Mouse (Mus musculus): ENCODE results near the gene Gadl1.

Gadl1 gene

DNA sequence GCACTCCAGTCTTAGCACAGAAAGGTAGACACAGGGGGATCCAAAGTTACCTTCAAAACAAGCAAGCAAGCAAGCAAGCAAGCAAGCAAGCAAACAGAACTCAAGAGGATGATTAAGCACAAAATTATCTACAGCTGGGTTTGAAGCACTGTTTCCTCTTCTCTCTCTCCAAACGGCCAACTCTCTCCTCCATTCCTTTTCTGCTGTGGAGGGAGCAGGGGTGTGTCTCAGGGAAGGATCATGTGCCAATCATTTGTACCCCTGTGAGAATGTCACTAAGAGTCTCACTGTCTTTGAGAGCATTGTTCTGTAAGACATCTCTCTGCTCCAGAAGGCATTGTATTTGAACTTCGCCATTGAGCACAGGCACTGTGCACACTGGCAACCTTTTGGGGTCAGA lies 27.1 kb downstream of the Gadl1 start:
- no peak for DNase-seq (ENCODE audit: low spot score)

DNA sequence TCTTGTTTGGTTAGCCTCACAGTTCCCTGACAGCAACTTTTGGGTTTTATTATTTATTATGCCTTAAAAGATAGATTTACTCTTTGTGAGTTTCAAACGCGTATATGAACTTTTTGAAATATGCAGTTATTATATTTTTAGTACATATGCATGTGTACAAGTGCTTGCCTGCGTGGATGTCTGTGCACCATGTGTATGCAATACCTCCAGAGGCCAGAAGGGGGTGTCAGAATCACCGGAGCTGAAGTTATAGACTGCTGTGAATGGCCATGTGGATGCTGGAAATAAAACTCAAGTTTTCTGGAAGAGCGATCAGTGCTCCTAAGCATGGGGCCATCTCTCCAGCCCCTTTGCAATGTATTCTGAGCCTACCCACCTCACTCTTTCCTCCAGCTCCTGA lies 28.7 kb downstream of the Gadl1 start:
- no peak for DNase-seq (ENCODE audit: low spot score)

GRCm38 (mm10) chr9:115939420-115939819 lies 30.2 kb downstream of the Gadl1 start:
- DNase-seq (ENCODE audit: low spot score) = no peak

GRCm38 (mm10) chr9:115941171-115941570 lies 31.9 kb downstream of the Gadl1 start:
- DNase-seq (ENCODE audit: low spot score) = no peak

DNA sequence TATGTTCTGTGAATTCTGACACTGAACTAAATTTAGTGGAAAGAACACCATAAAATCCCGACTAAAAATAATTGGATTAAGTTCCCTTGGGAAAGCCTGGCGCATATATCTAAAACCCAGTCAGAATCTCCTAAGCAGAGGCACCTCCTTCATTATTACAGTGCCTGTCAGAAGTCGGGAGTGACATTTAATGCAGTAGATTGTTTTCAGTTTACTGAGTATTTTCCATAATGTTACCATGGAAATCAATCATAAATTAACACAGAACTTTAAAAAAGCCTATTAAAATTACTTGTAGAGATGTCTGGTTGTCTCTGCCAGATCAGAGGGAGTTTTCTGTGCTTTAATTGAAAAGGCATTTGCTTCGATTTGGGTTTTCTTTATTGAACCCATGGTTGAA lies 33.2 kb downstream of the Gadl1 start:
- DNase-seq (ENCODE audit: low spot score) = no peak

DNA sequence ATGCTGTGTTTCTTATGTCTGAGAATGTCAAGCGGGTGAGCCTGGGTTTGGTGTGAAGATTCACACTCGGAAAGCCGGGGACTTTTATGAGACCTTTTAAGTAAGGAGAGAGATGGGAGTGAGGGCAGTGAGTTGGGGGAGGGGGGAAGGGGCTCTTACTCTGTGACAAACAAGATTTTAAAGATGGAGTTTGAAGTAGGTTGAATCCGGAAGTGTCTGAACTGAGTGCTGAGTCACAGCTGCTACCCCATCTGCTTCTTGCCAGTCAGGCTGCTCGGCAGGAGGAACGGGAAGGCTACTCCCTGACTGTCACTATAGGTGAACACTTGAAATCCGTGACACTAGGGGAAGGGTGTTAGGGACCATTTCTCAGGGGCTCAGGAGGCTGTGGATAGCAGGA lies 33.7 kb downstream of the Gadl1 start:
- DNase-seq (ENCODE audit: low spot score) = no peak

DNA sequence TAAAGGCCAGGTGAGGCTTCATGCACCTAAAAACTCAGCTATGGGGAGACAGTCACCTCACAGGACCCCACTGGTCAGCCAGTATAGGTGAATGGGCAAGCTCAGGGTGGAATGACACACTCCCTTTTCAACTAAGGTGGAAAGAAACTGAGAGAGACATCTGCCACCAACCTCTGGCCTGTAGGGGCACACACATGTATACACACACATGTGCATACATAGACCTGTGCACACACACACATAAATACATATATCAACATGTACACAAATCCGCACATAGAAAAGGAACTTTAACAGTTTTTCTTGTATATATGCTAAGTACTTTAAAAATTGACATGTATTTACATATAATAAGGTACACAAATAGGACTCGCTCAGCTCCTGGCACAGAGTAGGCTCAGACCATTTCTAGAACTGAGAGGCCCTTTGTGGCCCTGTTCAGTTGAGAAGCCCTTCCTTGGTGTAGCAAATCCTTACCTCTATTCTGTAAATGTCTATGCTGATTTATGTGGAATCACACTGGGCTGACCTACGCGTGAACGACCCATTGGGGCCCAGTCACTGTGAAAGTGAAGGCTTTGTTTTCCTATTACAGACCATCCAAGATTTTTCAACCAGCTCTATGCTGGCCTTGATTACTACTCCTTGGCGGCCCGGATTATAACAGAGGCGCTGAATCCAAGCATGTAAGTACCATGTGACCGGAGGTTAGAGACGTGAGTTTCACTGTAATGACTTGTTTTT lies 34.5 kb downstream of the Gadl1 start:
- no peak for DNase-seq (ENCODE audit: low spot score)

GRCm38 (mm10) chr9:115965056-115965455 lies 55.8 kb downstream of the Gadl1 start:
- DNase-seq (ENCODE audit: low spot score) = no peak

DNA sequence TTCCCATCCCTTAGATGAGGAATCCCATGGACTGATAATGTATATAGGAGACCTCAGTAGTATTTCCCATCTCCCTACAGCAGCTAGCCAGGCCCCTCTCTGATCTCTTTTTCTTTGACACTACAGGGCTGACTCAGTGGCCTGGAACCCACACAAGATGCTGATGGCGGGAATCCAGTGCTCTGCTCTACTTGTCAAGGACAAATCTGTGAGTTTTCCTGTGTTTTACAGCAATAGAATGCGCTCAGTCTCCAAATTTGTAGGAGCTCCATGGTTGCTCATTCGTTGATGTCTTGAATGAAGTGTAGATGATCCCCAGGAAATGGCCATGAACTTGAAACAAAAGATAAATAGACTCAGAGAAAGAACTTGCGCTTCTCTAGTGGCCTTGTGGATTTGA lies 56.9 kb downstream of the Gadl1 start:
- DNase-seq (ENCODE audit: low spot score) = no peak

DNA sequence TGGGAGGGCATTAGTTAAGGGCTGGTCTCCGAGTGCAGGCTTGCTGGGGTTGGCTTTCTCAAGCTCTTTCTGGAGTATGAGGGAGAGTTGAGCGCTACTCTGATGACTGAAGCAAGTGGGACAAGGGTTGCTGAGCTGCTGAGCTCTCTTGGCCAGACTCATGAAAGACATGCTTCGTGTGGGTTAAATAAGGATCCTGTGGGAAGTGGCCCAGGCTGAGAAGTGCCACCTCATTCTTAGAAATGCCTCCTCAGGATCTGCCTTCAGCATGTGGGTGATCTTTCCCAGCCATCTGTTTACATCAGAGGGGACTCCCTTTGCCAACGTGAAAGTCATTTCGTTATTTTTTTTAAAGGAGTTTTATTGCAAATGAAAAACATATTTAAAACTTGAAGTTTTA lies 57.5 kb downstream of the Gadl1 start:
- no peak for DNase-seq (ENCODE audit: low spot score)

- DNase-seq (ENCODE audit: low spot score) = no peak
Observed at GRCm38 (mm10) chr9:115967638-115968037, 58.4 kb downstream of the Gadl1 start.

DNA sequence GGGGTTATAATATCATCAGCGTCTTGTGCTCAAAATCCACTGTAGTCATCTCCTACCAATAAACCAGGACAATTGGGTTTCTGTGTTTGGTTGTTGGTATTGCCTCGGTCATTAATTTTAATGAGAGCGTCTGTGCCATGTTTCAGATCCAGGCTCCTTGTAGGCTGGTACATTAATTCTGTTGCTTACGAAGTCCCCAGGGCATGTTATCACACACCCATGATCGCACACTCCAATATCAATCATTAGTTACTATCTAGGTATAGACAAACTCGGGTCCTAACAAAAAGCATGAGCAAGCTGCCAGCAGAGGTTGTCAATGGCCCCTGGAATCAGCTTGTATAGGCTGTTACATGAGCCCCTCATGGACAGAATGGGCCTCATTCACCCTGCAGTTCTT lies 67.6 kb downstream of the Gadl1 start:
- DNase-seq (ENCODE audit: low spot score) = no peak

DNA sequence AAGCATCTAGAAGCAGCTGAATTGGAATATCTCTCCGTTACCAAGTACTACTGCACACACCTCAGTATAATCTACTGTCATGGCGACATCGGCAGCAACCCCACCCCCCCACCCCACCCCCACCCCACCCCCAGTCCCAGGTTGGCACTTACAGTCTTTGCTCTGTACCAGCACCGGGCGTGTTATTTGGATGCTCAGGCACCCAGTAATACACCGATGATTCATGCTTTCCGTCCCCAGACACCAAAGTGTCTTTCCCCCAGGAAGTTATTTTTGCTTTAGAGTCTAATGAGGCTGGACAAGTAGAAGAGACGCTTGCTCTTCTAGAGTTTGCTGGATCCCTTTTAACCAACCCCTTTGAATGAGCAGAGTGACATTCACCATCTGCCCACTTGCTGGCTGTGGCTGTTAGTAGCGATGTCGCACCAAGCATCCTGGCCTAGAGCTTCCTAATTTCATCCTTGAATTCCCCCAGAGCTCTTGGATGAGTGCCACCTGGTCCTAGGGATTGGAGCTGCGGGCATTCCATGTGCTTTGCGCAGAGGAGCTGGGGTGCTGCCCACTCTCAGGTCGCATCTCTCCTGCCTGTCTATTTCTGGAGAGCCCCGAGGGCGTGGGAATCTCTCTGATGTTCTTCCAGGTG lies 68.5 kb downstream of the Gadl1 start:
- DNase-seq (ENCODE audit: low spot score) = no peak

DNA sequence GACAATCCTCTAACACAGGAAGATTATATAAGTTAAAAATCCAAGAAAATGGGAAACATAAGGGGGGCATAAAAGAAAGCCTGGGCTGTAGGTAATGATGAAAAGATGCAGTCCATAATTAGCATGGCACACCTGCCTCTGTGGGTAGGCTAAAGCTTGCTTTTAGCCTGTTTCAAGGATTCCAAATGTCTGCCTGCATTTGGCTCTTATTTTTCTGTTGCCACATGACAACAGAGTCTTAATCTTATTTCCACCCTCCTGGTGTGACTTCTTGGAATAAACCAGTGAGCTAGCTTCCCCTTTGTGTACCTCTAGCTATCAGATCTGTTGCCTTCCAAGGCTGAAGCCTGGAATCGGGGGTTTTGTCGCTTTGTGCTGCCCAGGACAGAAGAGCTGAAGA lies 69.2 kb downstream of the Gadl1 start:
- no peak for DNase-seq (ENCODE audit: low spot score)

DNA sequence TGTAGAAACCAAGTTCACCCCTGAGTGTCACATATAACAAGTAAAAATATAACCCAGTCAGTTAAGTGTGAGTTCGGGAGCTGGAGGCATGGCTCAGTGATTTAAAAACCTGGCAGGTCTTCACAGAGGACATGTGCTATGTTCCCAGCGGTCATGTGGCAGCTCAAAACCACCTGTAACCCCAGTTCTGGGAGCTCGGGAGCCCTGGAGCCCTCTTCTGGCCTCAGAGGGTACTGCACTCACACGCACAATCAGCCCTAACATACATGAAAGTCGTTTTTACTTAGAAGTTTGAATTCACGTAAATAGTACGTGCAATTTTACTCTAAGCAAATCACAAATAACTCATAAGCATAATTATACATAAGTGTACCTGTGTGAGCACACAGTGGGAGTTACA lies 81.4 kb downstream of the Gadl1 start:
- no peak for DNase-seq (ENCODE audit: low spot score)

DNA sequence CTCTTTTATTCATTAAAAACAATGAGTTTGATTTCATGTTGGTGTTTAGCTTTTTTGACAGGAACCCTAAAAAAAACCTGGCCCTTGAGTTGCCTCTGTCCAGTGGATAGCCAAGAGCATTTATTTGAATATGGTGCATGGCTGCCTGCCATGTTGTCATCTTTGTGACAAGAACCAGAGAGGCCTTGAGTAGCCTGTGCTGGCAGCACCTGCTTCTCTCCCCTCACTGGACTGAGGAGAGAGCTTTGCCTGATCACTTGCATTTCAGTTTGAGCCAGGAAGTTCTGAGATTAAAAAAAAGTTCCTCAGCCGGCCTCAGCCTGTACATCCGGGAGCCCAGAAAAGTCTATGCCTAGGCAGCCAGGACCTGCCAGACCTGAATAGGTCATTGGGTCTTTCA lies 85.5 kb downstream of the Gadl1 start:
- DNase-seq (ENCODE audit: low spot score) = no peak

DNA sequence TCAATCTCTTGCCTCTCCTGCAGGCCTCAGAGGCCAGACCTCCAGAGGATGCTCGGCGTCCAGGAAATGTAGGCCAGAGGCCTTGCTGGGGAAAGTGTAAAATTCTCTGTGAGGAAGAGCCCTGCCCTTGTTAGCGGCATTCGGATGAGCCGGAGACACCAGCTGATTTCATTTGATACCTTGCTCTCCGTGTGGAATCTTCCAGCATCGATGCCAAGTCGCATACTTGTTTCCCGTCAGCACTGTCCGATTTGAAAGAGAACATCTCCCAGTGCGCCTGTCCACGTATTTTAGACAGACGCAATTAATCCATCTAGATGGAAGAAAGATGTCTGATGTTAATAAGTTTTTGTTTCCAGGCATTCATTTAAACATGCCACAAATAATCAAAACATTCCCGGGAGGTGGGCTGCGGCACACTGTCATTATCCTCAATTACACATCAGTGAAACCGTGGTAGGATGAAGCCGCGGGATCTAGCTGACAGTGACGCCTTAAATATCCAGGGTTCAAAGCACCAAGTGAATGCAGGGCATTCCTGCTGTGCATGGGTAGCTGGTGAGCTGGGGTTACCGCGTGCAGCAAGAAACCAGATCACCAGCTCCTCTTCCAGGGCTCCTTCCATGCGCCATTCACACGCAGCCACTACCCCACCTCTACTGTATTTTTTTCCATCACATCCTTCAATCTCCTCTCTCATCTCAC lies 86.8 kb downstream of the Gadl1 start:
- DNase-seq (ENCODE audit: low spot score) = no peak

DNA sequence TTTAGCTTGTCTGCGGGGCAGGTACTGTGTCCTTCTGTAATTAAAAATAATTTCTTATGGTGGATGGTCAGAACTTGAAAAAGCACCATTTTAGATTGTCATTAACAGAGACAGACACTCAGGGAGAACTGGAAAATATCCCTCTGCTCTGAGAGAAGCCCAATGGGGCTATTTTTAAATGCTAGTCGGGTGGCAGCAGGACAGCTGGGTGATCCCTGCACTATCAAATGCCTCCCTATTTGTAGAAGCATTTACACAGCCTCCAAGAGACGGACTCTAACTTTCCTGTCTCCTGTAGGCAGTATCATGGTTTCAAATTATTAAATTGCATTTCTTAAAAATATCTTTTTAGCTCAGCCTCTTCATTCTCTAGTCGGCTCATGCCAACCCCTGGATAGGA lies 89.1 kb downstream of the Gadl1 start:
- DNase-seq (ENCODE audit: low spot score) = no peak

GRCm38 (mm10) chr9:115999361-115999990 lies 90.2 kb downstream of the Gadl1 start:
- no peak for DNase-seq (ENCODE audit: low spot score)

- DNase-seq (ENCODE audit: low spot score) = no peak
Observed at GRCm38 (mm10) chr9:116013911-116014310, 104.7 kb downstream of the Gadl1 start.

GRCm38 (mm10) chr9:116016221-116016620 lies 107.0 kb downstream of the Gadl1 start:
- DNase-seq (ENCODE audit: low spot score) = no peak

DNA sequence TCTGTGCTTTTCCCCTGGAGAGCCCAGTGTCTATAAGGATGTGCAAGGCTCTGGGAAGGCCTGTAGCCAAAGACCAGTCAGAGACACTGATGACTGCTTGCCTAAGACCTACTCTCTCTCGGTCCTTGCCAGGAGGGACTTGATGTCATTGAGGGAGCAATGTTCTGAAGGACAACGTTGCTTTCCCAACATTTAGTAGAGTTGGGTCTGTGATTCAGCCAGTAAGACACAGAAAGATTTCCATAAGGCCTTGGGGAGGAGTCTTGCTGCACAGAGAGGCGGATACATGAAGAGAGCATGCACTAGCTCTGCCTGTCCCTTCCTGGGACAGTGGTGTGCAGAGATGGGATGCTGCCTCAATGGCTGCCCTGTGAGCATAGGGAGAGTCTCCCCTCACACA lies 107.8 kb downstream of the Gadl1 start:
- no peak for DNase-seq (ENCODE audit: low spot score)

DNA sequence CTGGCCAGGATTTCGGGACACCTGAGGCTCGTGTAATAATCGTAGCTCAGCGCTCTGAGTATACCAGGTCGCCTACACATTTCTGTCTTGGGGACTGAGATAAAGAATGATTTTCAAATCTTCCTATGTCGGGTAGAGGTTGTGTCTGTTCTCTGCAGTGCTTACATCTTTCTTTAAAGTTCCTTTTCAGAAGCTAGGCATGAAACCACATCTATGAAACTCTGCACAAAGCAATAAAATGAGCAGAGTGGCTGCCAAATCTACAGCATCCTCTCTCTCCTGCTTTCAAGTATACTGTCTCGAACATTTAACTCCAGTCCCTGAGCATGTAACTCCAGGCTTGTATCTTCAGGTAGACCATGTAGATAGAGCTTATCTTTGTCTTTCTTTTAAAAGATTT lies 109.3 kb downstream of the Gadl1 start:
- no peak for DNase-seq (ENCODE audit: low spot score)
